Mouse (Mus musculus) kidney, postnatal 0 days (tissue): ENCODE measurements around the gene Dact3. TPM values are rescaled to one million over a fixed set of nuclear protein-coding genes. Genes with fewer than 3 reads are reported as not detected.
A peak's percentile ranks its signal among the peaks of the same experiment; 100 is the strongest.

ENCODE experiments used
- ATAC-seq: fragments of 200-750 bp; cut with Nextera tagmentation; replicated peaks from 2 replicates; pipeline ENCODE4 v1.8.0; 2017; ENCODE audit warnings: low read depth, moderate number of reproducible peaks, moderate TSS enrichment, moderate library complexity; ENCODE audit not compliant: low FRiP score
- DNase-seq: peaks from one replicate; pipeline ENCODE4 v3.0.0-alpha.2; 2016; ENCODE audit warnings: low spot score
- H3K27ac ChIP-seq: fragments of 300-500 bp; sonication (generic); 2 replicates; pipeline ENCODE4 v1.5.1; 2014; ENCODE audit warnings: mild to moderate bottlenecking
- H3K27me3 ChIP-seq: fragments of 300-500 bp; sonication (generic); 2 replicates; pipeline ENCODE4 v1.6.1; 2014; ENCODE audit warnings: low read length, mixed read lengths; ENCODE audit not compliant: insufficient read depth
- H3K36me3 ChIP-seq: fragments of 300-500 bp; sonication (generic); 2 replicates; pipeline ENCODE4 v1.6.1; 2014; ENCODE audit warnings: low read length, mixed read lengths; ENCODE audit not compliant: insufficient read depth
- H3K4me1 ChIP-seq: fragments of 300-500 bp; sonication (generic); replicated peaks from 2 replicates; pipeline ENCODE4 v1.6.1; 2014; ENCODE audit warnings: antibody characterized with exemption, low read length, mixed read lengths; ENCODE audit not compliant: insufficient read depth
- H3K4me2 ChIP-seq: fragments of 300-500 bp; sonication (generic); 2 replicates; pipeline ENCODE4 v1.6.1; 2014; ENCODE audit warnings: mild to moderate bottlenecking, low read length, moderate library complexity, mixed read lengths
- H3K4me3 ChIP-seq: fragments of 300-500 bp; sonication (generic); replicated peaks from 2 replicates; pipeline ENCODE4 v1.5.1; 2014; ENCODE audit warnings: low read depth, low read length
- H3K9ac ChIP-seq: fragments of 300-500 bp; sonication (generic); 2 replicates; pipeline ENCODE4 v1.6.1; 2014; ENCODE audit warnings: low read depth, low read length
- H3K9me3 ChIP-seq: fragments of 300-500 bp; sonication (generic); replicated peaks from 2 replicates; pipeline ENCODE4 v1.6.1; 2016; ENCODE audit warnings: low read length, inconsistent platforms, mixed read lengths
- CTCF ChIP-seq: IDR thresholded peaks from 2 replicates; pipeline ENCODE4 v1.5.1; 2016; ENCODE audit warnings: antibody characterized with exemption, low read depth, mild to moderate bottlenecking, moderate library complexity
- WGBS: fragments of 180-500 bp; shearing (Covaris S2); extraction: QIAGEN DNeasy Blood & Tissue Kit; methylation state at CpG from one replicate; pipeline ENCODE4 v1.1.7; 2014; 5-methylcytosine and 5-hydroxymethylcytosine counted together
- polyA plus RNA-seq: library from polyadenylated mRNA; unstranded; fragments of >200 nt; fragmentation: Nextera tagmentation; extraction: Ambion mirVana; gene quantifications from 2 replicates; pipeline ENCODE4 v1.2.1, GENCODE M21; 2015

Dact3 gene
- polyA plus RNA-seq, 1 experiment from 2014 or later: 4.3 TPM

GRCm38 (mm10) chr7:16891641-16892351 is 16.7 kb downstream of the Dact3 start, which contains the start of gene Gng8:
Gene Gng8 (plus strand): TSS chr7:16891786.
- Histone ChIP-seq H3K36me3 (no peaks in the 10 kb centered on the region), H3K9ac (no peak within 1 kb of the TSS), H3K4me3 (peak within 1 kb of the TSS; percentile 29), H3K27me3 (0 out of 2 replicates have a peak, but pooled peaks cover 7% of the 10 kb centered on the region), H3K27ac (peak within 1 kb of the TSS; percentile 89), H3K9me3 (no peaks in the 10 kb centered on the region), H3K4me2 (peak within 1 kb of the TSS; percentile 69), H3K4me1 (no peaks in the 10 kb centered on the region)
- peak; percentile 96 for DNase-seq
- WGBS: under 1% methylated on average over 30 of the region's 30 CpGs
- peak; percentile 98 for TF ChIP-seq CTCF
- peak; percentile 81 for ATAC-seq

GRCm38 (mm10) chr7:16892352-16892730 is 17.2 kb downstream of the Dact3 start:
- H3K27ac ChIP-seq: no peak overlapping the region
- WGBS: 34% methylated on average over 9 of the region's 9 CpGs
- 0 out of 2 replicates have a peak, but pooled peaks cover 7% of the 10 kb centered on the region for H3K27me3 ChIP-seq
- H3K9ac ChIP-seq: no peak overlapping the region
- H3K4me2 ChIP-seq: peak overlapping the region; percentile 69; the same call in 1 of the 2 replicates
- ATAC-seq: no peak
- no peaks in the 10 kb centered on the region for H3K9me3 ChIP-seq
- H3K36me3 ChIP-seq: no peaks in the 10 kb centered on the region
- DNase-seq: no peak
- no peak for TF ChIP-seq CTCF
- peak overlapping the region; percentile 29; the same call in 1 of the 2 replicates for H3K4me3 ChIP-seq
- no peaks in the 10 kb centered on the region for H3K4me1 ChIP-seq

DNA sequence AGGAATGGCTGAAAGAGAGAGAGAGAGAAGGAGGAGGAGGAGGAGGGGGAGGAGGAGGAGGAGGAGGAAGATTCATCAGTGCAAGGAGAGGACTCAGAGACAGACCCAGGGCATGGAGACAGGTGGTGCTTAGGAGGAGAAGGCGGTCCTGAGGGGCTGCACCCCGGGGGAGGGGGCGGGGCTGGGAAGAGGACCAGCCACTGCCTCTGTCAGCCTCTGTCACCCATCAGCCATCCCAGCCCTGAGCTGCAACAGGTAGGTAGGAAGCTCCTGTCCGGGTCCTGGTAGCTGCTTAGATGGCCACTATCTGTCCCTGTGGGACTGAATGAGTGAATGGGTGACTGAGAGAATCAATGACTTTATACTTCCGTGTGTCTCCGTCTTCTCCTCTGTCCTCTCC is 18.5 kb downstream of the Dact3 start:
- no peaks in the 10 kb centered on the region for H3K4me1 ChIP-seq
- no peak overlapping the region for H3K4me3 ChIP-seq
- no peak for DNase-seq
- H3K9me3 ChIP-seq: no peaks in the 10 kb centered on the region
- H3K27ac ChIP-seq: no peak overlapping the region
- H3K9ac ChIP-seq: no peak overlapping the region
- no peak overlapping the region for H3K4me2 ChIP-seq
- 18% methylated on average over 5 of the region's 6 CpGs for WGBS
- no peak for ATAC-seq
- H3K27me3 ChIP-seq: 0 out of 2 replicates have a peak, but pooled peaks cover 7% of the 10 kb centered on the region
- H3K36me3 ChIP-seq: no peaks in the 10 kb centered on the region
- TF ChIP-seq CTCF: no peak

DNA sequence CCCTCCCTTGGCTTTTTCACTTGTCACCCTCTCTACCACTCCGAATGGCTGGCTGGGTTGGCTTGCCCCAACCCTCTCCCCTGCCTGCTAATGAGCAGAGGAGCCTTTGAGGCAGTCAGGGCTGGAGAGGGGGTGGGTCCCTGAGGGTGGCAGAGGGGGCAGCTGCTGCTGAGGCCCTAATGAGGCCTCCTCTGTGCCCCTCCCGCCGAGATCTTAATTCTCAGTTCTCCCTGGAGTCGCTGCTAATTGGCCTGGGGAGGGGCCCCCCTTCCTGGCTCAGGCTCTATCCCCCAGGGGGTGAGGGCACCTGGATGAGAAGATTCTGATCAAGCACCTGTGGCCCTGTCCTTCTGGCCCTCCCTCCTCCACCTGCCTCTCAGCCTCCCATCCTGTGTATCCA is 19.2 kb downstream of the Dact3 start:
- H3K4me3 ChIP-seq: no peak overlapping the region
- no peak overlapping the region for H3K27ac ChIP-seq
- no peaks in the 10 kb centered on the region for H3K4me1 ChIP-seq
- ATAC-seq (no peak), DNase-seq (no peak)
- no peaks in the 10 kb centered on the region for H3K36me3 ChIP-seq
- 12% methylated on average over 4 of the region's 4 CpGs for WGBS
- TF ChIP-seq CTCF: no peak
- H3K9ac ChIP-seq: no peak overlapping the region
- no peaks in the 10 kb centered on the region for H3K9me3 ChIP-seq
- 0 out of 2 replicates have a peak overlapping the region, but pooled peaks have one; percentile 50 for H3K4me2 ChIP-seq
- H3K27me3 ChIP-seq: 0 out of 2 replicates have a peak, but pooled peaks cover 7% of the 10 kb centered on the region

DNA sequence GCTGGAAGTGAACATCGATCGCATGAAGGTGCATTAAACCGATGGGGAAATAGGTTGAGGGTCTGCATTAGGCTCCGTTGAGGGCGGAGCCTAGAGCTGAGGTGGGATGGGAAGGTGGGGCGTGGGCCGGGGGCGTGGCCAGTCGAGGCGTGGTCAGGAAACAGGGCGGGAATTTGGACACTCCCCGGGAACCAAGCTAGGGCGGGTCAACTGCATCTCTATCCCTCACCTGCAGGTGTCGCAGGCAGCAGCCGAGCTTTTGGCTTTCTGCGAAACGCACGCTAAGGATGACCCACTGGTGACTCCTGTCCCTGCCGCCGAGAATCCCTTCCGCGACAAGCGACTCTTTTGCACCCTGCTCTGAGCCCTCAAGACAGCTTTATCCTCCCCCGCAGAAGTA is 19.9 kb downstream of the Dact3 start:
- TF ChIP-seq CTCF: peak; percentile 90
- WGBS: under 1% methylated on average over 24 of the region's 24 CpGs
- H3K36me3 ChIP-seq: no peaks in the 10 kb centered on the region

GRCm38 (mm10) chr7:16895511-16895910 is 20.4 kb downstream of the Dact3 start:
- no peaks in the 10 kb centered on the region for H3K9me3 ChIP-seq
- 25% methylated on average over 10 of the region's 10 CpGs for WGBS
- H3K4me1 ChIP-seq: no peaks in the 10 kb centered on the region
- TF ChIP-seq CTCF: no peak
- H3K36me3 ChIP-seq: no peaks in the 10 kb centered on the region
- no peak for ATAC-seq
- peak overlapping the region; percentile 18; the same call in 1 of the 2 replicates for H3K4me3 ChIP-seq
- no peak for DNase-seq
- H3K9ac ChIP-seq: 0 out of 2 replicates have a peak overlapping the region, but pooled peaks have one; percentile 31
- 0 out of 2 replicates have a peak, but pooled peaks cover 7% of the 10 kb centered on the region for H3K27me3 ChIP-seq
- no peak overlapping the region for H3K27ac ChIP-seq
- peak overlapping the region; percentile 50 for H3K4me2 ChIP-seq

More for the DNA sequence above, 19.9 kb downstream of the Dact3 start:
- Histone ChIP-seq H3K4me1 (no peaks in the 10 kb centered on the region), H3K4me2 (peak overlapping the region; percentile 50), H3K27ac (no peak overlapping the region), H3K9me3 (no peaks in the 10 kb centered on the region), H3K4me3 (peak overlapping the region; percentile 18; the same call in 1 of the 2 replicates), H3K9ac (0 out of 2 replicates have a peak overlapping the region, but pooled peaks have one; percentile 31), H3K27me3 (0 out of 2 replicates have a peak, but pooled peaks cover 7% of the 10 kb centered on the region)
- ATAC-seq (peak; percentile 34; the same call in 1 of the 2 replicates), DNase-seq (peak; percentile 90)
